Mouse (Mus musculus) heart, postnatal 0 days (tissue): Measurements from ENCODE around the gene Ociad2.

Experiments
- CTCF ChIP-seq: IDR thresholded peaks from 2 replicates; pipeline ENCODE4 v1.5.1; 2016; ENCODE audit warnings: antibody characterized with exemption, control low read depth, low read depth
- EP300 ChIP-seq: IDR thresholded peaks from 2 replicates; pipeline ENCODE4 v1.6.1; 2016; ENCODE audit warnings: antibody characterized with exemption, low read depth

DNA sequence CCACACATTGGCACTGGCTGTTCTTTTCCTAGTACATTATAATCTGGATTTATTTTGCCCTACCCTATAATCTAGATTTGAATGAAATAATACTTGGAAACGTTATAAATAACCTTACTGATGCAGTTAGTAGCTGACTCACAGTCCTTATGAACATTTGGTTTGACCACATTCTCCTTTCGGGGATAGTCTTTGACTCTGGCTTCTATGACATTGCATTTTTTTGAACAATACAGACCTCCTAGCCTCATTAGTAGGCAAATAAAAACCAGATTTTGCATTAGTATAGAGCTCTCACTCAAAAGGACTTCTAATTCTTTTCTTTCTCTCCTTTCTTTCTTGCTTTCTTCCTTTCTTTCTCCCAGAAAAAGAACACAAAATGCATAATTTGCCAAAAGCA lies 50.9 kb downstream of the Ociad2 start:
- TF ChIP-seq CTCF (no peak), EP300 (no peak)
